Mouse (Mus musculus): ENCODE measurements around the gene Cd200r1.
"Not testable (repeated sequence)": the region's sequence is repeated elsewhere in the genome, so short reads cannot be mapped to it uniquely, and the experiment has no call there.

Gene Cd200r1

GRCm38 (mm10) chr16:44766320-44766892, 870 bp downstream of the Cd200r1 start:
- no peak for DNase-seq (ENCODE audit: low read depth, low spot score)

- no peak for DNase-seq (ENCODE audit: low read depth, low spot score)
Measured at GRCm38 (mm10) chr16:44767506-44767905, 2.0 kb downstream of the Cd200r1 start.

DNA sequence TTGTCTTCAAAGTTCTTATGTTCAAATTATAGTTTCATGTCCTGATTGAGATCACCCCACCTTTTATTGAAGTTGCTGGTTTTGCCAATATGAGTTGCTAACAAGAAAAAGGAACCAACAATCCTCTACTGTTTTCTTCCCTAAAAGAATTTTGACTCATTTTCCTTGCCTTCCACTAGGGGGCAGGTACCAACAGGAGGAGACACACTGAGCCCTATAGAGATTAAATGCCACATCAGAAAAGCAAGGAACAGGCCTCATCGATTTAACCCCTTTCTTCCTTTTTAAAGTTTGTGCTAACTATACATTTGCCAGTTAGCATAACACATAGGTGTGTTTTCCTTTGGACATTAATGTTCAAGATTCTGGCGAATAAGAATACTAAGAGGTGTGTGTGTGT, 2.4 kb downstream of the Cd200r1 start:
- no peak for DNase-seq (ENCODE audit: low read depth, low spot score)

GRCm38 (mm10) chr16:44772577-44772976, 7.0 kb downstream of the Cd200r1 start:
- DNase-seq (ENCODE audit: low read depth, low spot score): no peak

- no peak for DNase-seq (ENCODE audit: low read depth, low spot score)
Measured at GRCm38 (mm10) chr16:44773673-44774072, 8.1 kb downstream of the Cd200r1 start.

DNA sequence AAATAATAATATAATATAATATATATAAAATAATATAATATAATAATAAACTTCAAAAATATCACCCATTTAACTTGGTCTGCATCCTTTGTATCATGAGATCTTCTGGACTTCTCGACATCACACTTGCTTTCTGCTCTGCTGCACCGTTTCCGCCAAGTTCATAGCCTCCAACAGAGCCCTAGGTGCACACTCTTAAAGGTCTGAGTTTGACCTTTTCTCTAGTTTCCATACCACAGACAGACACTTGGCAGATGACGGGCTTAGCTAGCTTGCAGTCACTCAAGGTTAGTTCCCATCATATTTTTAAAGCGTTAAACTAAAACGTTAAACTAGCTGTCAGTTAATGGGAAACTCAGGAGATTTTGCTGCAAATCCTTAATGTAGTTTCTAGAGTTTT, 8.7 kb downstream of the Cd200r1 start:
- no peak for DNase-seq (ENCODE audit: low read depth, low spot score)

DNA sequence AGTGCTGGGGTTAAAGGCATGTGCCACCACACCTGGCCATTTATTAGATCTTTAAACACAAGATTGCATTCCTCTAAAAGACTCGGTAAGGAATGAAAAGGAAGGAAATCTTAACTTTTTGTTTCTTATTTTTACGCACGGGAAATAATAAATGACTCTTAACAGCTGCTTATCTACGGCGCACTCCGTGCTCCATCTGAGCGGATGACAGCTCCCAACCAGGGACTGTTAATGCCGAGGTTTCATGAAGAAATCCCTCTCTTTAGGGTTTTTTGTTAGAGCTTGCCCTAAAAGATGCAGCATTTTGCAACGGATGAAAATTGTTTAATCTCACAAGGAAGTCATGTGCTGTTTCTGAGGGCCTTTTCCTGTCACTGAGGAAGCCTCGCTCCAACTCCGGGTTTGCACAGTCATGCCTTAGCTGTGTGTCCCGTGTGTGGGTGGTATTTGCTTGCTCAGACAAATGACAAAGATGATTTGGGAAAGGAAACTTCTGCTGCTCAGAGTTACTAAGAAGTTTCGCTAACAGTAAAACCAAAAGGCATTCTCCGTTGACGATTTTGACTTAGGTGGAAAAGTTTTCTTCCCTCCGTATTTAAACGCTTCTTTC, 13.1 kb downstream of the Cd200r1 start:
- no peak for DNase-seq (ENCODE audit: low read depth, low spot score)

- DNase-seq (ENCODE audit: low read depth, low spot score): no peak
Measured at GRCm38 (mm10) chr16:44779494-44779893, 14.0 kb downstream of the Cd200r1 start.

GRCm38 (mm10) chr16:44780751-44781150, 15.2 kb downstream of the Cd200r1 start:
- DNase-seq (ENCODE audit: low read depth, low spot score): no peak

DNA sequence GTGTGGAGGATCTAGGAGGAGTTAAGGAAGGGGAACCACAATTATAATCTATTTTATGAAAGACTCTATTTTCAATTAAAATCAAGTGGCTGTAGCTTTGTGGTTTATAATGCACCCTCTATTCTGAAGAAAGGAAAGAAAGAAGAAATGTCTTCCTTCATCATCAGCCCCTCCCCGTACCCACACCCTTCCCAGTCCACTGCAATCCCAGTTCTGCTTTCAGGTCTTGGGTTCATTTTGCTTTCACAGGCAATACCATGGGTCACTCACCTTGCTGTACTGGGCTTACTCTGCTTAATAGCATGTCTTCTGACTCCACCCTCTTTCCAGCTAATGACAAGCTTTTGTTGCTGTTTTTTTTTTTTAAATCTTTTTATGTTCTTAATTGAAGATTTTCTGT, 21.4 kb downstream of the Cd200r1 start:
- DNase-seq (ENCODE audit: low read depth, low spot score): no peak

- DNase-seq (ENCODE audit: low read depth, low spot score): no peak
Measured at GRCm38 (mm10) chr16:44794416-44794815, 28.9 kb downstream of the Cd200r1 start.

DNA sequence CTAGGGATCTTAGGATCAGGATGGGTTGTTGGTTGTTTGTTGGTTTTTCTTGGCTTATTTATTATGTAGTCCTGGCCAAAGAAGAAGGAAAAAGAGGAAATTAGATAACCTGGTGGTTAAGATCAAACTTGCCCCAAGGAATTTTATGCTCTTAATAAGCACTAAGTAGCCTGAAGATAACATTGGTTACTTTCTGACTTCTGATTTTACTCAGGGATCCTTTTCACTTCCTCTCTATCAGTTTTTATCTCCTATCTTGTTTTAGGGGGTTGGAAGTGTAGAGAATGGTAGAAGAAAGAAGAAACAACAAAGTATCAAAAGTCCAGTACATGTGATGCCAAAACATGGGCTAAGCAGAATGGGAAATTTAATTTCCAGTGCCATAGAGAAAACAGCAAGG, 40.4 kb downstream of the Cd200r1 start:
- no peak for DNase-seq (ENCODE audit: low read depth, low spot score)

- DNase-seq (ENCODE audit: low read depth, low spot score): not testable (repeated sequence)
Measured at GRCm38 (mm10) chr16:44810223-44810622, 44.7 kb downstream of the Cd200r1 start.

DNA sequence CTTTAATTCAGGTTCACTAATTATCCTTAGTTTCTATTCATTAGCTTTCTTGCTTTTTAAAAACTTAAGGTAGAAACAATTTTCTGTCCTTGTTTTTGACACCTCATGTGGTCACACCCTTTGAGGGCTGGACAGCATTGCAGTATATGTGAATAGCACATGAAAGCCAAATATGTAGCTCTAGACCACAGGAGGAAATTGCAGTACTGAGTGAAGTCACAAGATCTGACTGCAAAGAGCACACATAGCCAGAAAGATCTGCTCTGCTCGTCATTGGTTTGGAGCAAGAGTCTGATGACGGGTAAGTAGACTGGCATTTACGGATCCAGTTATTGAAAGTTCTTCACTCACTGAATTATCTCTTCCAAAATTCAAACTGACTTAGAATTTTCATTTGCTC, 46.0 kb downstream of the Cd200r1 start, which contains the start of gene Cd200r4:
Cd200r4 (plus strand) TSS at position 190 of the 400 bp plus-strand sequence.
- no peak for DNase-seq (ENCODE audit: low read depth, low spot score)

DNA sequence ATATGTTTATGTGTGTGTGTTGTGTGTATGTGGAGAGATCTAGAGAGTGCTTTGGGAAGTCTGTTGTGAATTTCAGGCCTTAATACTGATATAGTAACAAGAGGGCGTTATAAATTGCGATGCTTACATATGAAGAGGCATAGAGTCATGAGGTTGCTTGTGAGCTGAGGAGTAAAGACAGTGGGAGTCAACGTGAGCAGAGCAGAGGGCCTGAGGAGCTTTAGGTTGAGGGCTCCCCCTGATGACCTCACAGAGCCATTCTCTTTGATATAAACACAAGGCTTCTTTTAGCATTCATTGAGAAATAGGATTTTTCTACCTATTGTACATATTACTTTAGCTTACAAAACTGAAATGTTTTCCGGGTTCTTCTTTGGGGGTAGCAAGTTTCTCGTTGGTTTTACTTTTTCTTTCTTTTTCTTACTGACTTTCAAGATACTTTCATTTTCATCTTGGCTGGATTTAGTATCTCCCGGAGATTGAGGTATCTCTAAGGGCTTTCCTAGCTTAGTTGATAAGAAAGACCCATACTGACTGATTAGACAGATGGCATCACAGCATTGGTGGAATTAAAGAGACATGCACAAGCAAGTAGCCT, 47.0 kb downstream of the Cd200r1 start:
- no peak for DNase-seq (ENCODE audit: low read depth, low spot score)

DNA sequence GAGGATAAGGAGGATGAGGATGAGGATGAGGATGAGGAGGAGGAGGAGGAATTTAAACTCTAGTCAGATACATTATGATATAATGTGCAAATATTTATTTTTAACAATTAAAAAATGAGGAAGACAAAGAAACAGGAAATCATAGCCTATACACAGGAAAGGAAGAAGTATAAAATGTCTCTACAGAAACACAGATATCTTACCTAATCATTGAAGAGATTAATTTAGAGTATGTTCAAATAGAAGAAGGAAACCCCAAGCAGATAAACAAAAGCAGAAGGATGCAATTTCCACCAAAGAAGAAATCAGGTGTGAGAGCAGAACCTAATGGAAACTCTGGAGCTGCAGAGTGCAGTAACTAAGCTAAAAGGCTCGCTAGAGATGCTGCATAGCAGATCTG, 52.5 kb downstream of the Cd200r1 start:
- DNase-seq (ENCODE audit: low read depth, low spot score): no peak

DNA sequence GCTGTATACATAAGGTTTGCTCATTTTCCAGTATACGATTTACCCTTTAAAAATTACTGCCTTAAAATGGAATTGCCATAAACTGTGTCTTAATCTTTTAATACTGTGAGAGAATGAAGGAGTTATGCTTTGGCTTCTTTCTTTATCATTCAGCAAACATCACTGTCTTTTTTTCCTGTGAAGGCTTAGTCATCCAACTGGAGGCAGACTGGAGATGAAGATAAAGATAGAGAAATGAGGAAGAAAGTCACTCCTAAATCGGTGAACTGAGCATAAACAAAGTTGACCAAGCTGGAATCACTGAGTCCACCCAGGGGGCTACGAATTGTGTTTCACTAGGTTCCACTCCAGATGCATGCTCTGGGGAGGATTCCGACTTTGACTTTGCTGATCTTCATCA, 55.0 kb downstream of the Cd200r1 start:
- DNase-seq (ENCODE audit: low read depth, low spot score): no peak

- DNase-seq (ENCODE audit: low read depth, low spot score): no peak
Measured at GRCm38 (mm10) chr16:44832286-44832685, 66.8 kb downstream of the Cd200r1 start.

GRCm38 (mm10) chr16:44833189-44833588, 67.7 kb downstream of the Cd200r1 start:
- not testable (repeated sequence) for DNase-seq (ENCODE audit: low read depth, low spot score)

All from WW6 (cell line).